Mouse (Mus musculus) stomach, embryonic 15.5 days (tissue): ENCODE results near the gene Ttll13. TPM values are rescaled to one million over a fixed set of nuclear protein-coding genes. Genes with fewer than 3 reads are reported as not detected.

ENCODE experiments used
- ATAC-seq: fragments of 200-750 bp; cut with Nextera tagmentation; 2 replicates; pipeline ENCODE4 v1.8.0; 2017; ENCODE audit warnings: low read depth, moderate number of reproducible peaks, moderate TSS enrichment; ENCODE audit not compliant: insufficient read depth, low FRiP score
- H3K27ac ChIP-seq: fragments of 300-500 bp; sonication (generic); 2 replicates; pipeline ENCODE4 v1.5.1; 2015; ENCODE audit warnings: mild to moderate bottlenecking, inconsistent platforms
- H3K27me3 ChIP-seq: fragments of 300-500 bp; sonication (generic); replicated peaks from 2 replicates; pipeline ENCODE4 v1.6.1; 2015; ENCODE audit warnings: inconsistent platforms
- H3K36me3 ChIP-seq: fragments of 300-500 bp; sonication (generic); 2 replicates; pipeline ENCODE4 v1.6.1; 2015; ENCODE audit warnings: inconsistent platforms
- H3K4me1 ChIP-seq: fragments of 300-500 bp; sonication (generic); 2 replicates; pipeline ENCODE4 v1.6.1; 2015; ENCODE audit warnings: inconsistent platforms
- H3K4me2 ChIP-seq: fragments of 300-500 bp; sonication (generic); 2 replicates; pipeline ENCODE4 v1.6.1; 2015; ENCODE audit warnings: mild to moderate bottlenecking, inconsistent platforms
- H3K4me3 ChIP-seq: fragments of 300-500 bp; sonication (generic); replicated peaks from 2 replicates; pipeline ENCODE4 v1.5.1; 2015; ENCODE audit warnings: inconsistent platforms
- H3K9ac ChIP-seq: fragments of 300-500 bp; sonication (generic); 2 replicates; pipeline ENCODE4 v1.6.1; 2015; ENCODE audit warnings: inconsistent platforms
- H3K9me3 ChIP-seq: fragments of 300-500 bp; sonication (generic); 2 replicates; pipeline ENCODE4 v1.6.1; 2016; ENCODE audit warnings: inconsistent platforms
- WGBS: fragments of 180-500 bp; shearing (Covaris S2); methylation state at CpG from one replicate; pipeline ENCODE4 v1.1.7; 2015; 5-methylcytosine and 5-hydroxymethylcytosine counted together
- polyA plus RNA-seq: library from polyadenylated mRNA; unstranded; fragments of >200 nt; fragmentation: Nextera tagmentation; extraction: Ambion mirVana; gene quantifications from 2 replicates; pipeline ENCODE4 v1.2.1, GENCODE M21; 2015

Gene Ttll13
- polyA plus RNA-seq, 1 experiment from 2014 or later = 1.1 TPM

DNA sequence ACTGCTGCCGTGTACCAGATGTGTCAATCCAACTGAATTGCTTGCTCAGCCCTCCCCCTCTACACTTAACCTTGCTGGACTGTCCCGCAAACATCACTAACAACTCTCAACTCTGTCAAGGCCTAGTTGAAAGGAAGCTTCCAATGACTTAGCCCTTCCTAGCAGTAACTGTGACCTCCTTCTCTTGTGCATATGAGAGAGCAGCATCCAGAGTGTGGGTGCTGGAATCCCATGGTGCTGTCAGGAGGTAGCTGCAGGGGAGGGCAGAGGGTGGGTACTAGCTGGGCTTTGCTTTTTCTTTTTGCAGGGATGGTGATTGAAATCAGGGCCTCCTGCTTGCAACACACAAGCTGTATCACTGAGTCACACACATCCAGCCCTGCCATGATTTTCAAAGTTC lies 27.3 kb downstream of the Ttll13 start:
- H3K9me3 ChIP-seq = no peaks in the 10 kb centered on the region
- no peak overlapping the region for H3K27ac ChIP-seq
- no peak overlapping the region for H3K4me2 ChIP-seq
- WGBS = 88% methylated on average over 2 of the region's 2 CpGs
- no peak for ATAC-seq
- no peak overlapping the region for H3K9ac ChIP-seq
- no peaks in the 10 kb centered on the region; the same call in 1 of the 2 replicates for H3K4me1 ChIP-seq
- peaks cover 32% of the 10 kb centered on the region for H3K36me3 ChIP-seq
- no peaks in the 10 kb centered on the region for H3K27me3 ChIP-seq
- no peak overlapping the region for H3K4me3 ChIP-seq

DNA sequence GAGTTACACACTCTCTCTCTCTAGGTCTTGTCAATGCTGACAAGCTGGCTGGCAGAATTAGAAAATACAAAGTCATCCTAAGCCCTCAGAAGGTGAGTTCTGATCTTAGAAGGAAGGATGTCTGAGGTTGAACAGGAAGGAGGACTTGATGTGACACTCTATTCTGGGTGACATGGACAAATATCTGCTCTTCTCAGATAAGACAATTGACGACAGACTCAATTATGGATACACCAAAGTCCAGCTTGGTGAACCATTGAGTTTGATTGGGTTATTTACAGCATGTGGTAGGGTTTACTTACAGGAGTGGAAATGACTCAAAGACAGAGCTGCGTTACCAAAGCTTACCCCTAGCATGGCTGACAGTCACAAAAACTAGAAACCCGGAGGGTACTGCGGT lies 30.2 kb downstream of the Ttll13 start:
- WGBS = 91% methylated on average over 4 of the region's 4 CpGs
- no peaks in the 10 kb centered on the region for H3K4me1 ChIP-seq
- H3K9ac ChIP-seq = no peak overlapping the region
- no peaks in the 10 kb centered on the region for H3K27me3 ChIP-seq
- no peak overlapping the region for H3K4me2 ChIP-seq
- H3K27ac ChIP-seq = no peak overlapping the region
- ATAC-seq = no peak
- H3K36me3 ChIP-seq = peaks cover 37% of the 10 kb centered on the region
- no peaks in the 10 kb centered on the region for H3K9me3 ChIP-seq
- H3K4me3 ChIP-seq = no peak overlapping the region

GRCm38 (mm10) chr7:80280032-80280431 lies 33.9 kb downstream of the Ttll13 start:
- H3K4me1 ChIP-seq = no peaks in the 10 kb centered on the region
- peaks cover 31% of the 10 kb centered on the region for H3K36me3 ChIP-seq
- H3K9ac ChIP-seq = no peak overlapping the region
- H3K4me3 ChIP-seq = no peak overlapping the region
- no peaks in the 10 kb centered on the region for H3K27me3 ChIP-seq
- 81% methylated on average over 10 of the region's 10 CpGs for WGBS
- no peak overlapping the region for H3K4me2 ChIP-seq
- no peaks in the 10 kb centered on the region for H3K9me3 ChIP-seq
- no peak overlapping the region for H3K27ac ChIP-seq
- no peak for ATAC-seq

- ATAC-seq = no peak
- no peak overlapping the region for H3K4me3 ChIP-seq
- no peak overlapping the region for H3K27ac ChIP-seq
- H3K27me3 ChIP-seq = no peaks in the 10 kb centered on the region
- no peak overlapping the region for H3K9ac ChIP-seq
- H3K36me3 ChIP-seq = peaks cover 32% of the 10 kb centered on the region
- no peak overlapping the region for H3K4me2 ChIP-seq
- 84% methylated on average over 2 of the region's 2 CpGs for WGBS
- no peaks in the 10 kb centered on the region for H3K9me3 ChIP-seq
- no peaks in the 10 kb centered on the region for H3K4me1 ChIP-seq
Observed at GRCm38 (mm10) chr7:80280998-80281397, 34.8 kb downstream of the Ttll13 start.

- ATAC-seq = no peak
- 83% methylated on average over 3 of the region's 3 CpGs for WGBS
Observed at GRCm38 (mm10) chr7:80281646-80282045, 35.5 kb downstream of the Ttll13 start.

DNA sequence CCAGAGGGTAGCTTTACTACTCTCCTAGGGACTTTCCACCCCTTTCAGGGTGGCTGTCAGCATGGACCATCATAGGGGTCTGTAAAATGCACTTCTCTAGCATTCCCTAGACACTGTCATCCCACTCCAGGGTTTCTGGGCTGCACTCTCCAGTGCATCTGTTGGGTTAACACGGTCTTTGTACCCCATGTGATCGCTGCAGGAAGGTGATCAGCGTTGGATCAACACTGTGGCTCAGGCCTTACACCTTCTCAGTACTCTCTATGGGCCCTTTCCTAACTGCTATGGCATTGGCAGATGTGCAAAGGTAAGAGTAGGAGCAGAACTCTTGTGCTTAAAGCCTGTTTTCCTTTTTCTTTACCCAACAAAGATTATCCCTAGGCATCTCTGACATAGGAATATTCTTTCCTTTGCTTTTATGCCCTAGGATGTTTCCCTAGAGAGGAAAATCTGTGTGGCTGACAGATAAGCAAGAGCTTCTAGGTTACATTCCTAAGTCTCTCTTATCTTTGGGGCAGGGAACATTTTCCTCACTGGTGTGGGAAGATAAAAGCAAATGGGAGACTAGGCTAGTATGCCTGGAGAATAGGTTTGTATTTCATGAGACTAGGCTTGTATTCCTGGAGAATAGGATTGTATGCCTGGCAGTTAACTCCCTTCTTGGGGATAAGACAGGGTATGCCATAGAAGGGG lies 37.2 kb downstream of the Ttll13 start:
- Histone ChIP-seq H3K4me3 (no peak overlapping the region), H3K27ac (no peak overlapping the region), H3K9ac (no peak overlapping the region), H3K4me2 (no peak overlapping the region), H3K27me3 (no peaks in the 10 kb centered on the region), H3K4me1 (no peaks in the 10 kb centered on the region), H3K36me3 (peaks cover 29% of the 10 kb centered on the region), H3K9me3 (no peaks in the 10 kb centered on the region)
- WGBS = 82% methylated on average over 3 of the region's 3 CpGs
- no peak for ATAC-seq

More at GRCm38 (mm10) chr7:80281646-80282045, 35.5 kb downstream of the Ttll13 start:
- H3K27me3 ChIP-seq = no peaks in the 10 kb centered on the region
- peaks cover 32% of the 10 kb centered on the region for H3K36me3 ChIP-seq
- no peak overlapping the region for H3K27ac ChIP-seq
- H3K9me3 ChIP-seq = no peaks in the 10 kb centered on the region
- H3K4me3 ChIP-seq = no peak overlapping the region
- no peaks in the 10 kb centered on the region for H3K4me1 ChIP-seq
- no peak overlapping the region for H3K9ac ChIP-seq
- H3K4me2 ChIP-seq = no peak overlapping the region

GRCm38 (mm10) chr7:80284391-80284790 lies 38.2 kb downstream of the Ttll13 start:
- Histone ChIP-seq H3K4me3 (no peak overlapping the region), H3K9me3 (no peaks in the 10 kb centered on the region), H3K9ac (no peak overlapping the region), H3K27me3 (no peaks in the 10 kb centered on the region), H3K27ac (no peak overlapping the region), H3K36me3 (peaks cover 29% of the 10 kb centered on the region), H3K4me2 (no peak overlapping the region), H3K4me1 (no peaks in the 10 kb centered on the region)
- 90% methylated on average over 5 of the region's 5 CpGs for WGBS
- no peak for ATAC-seq

- H3K27ac ChIP-seq = no peak overlapping the region
- H3K4me1 ChIP-seq = no peaks in the 10 kb centered on the region
- no peak overlapping the region for H3K4me2 ChIP-seq
- WGBS = 91% methylated on average over 6 of the region's 6 CpGs
- no peak overlapping the region for H3K4me3 ChIP-seq
- peaks cover 25% of the 10 kb centered on the region for H3K36me3 ChIP-seq
- H3K9me3 ChIP-seq = no peaks in the 10 kb centered on the region
- H3K9ac ChIP-seq = no peak overlapping the region
- no peak for ATAC-seq
- no peaks in the 10 kb centered on the region for H3K27me3 ChIP-seq
Observed at GRCm38 (mm10) chr7:80285725-80286124, 39.5 kb downstream of the Ttll13 start.

- H3K36me3 ChIP-seq = peaks cover 24% of the 10 kb centered on the region
- H3K4me1 ChIP-seq = no peaks in the 10 kb centered on the region
- no peak overlapping the region for H3K4me3 ChIP-seq
- H3K9ac ChIP-seq = no peak overlapping the region
- H3K27ac ChIP-seq = no peak overlapping the region
- no peaks in the 10 kb centered on the region for H3K9me3 ChIP-seq
- no peak overlapping the region for H3K4me2 ChIP-seq
- H3K27me3 ChIP-seq = no peaks in the 10 kb centered on the region
- no peak for ATAC-seq
- 73% methylated on average over 10 of the region's 10 CpGs for WGBS
Observed at GRCm38 (mm10) chr7:80287736-80288135, 41.6 kb downstream of the Ttll13 start.

- Histone ChIP-seq H3K27ac (peak within 1 kb of the TSS; percentile 87), H3K36me3 (0 out of 2 replicates have a peak, but pooled peaks cover 3% of the 10 kb centered on the region)
- WGBS = under 1% methylated on average over 52 of the region's 52 CpGs
Observed at GRCm38 (mm10) chr7:80294062-80294763, 48.0 kb downstream of the Ttll13 start, which contains the start of gene Prc1. TSS of gene Prc1 (plus strand) at chr7:80294450.

GRCm38 (mm10) chr7:80294764-80295648 lies 48.8 kb downstream of the Ttll13 start:
- Histone ChIP-seq H3K36me3 (0 out of 2 replicates have a peak, but pooled peaks cover 3% of the 10 kb centered on the region), H3K27ac (peak overlapping the region; percentile 87), H3K4me2 (peak overlapping the region; percentile 78), H3K4me3 (peak overlapping the region; percentile 87), H3K4me1 (0 out of 2 replicates have a peak, but pooled peaks cover 12% of the 10 kb centered on the region), H3K9ac (peak overlapping the region; percentile 78), H3K27me3 (no peaks in the 10 kb centered on the region), H3K9me3 (no peaks in the 10 kb centered on the region)
- ATAC-seq = peak; percentile 44
- WGBS = 7% methylated on average over 37 of the region's 37 CpGs

More at GRCm38 (mm10) chr7:80294062-80294763, 48.0 kb downstream of the Ttll13 start, which contains the start of gene Prc1:
- peak; percentile 99 for ATAC-seq
- 0 out of 2 replicates have a peak, but pooled peaks cover 12% of the 10 kb centered on the region for H3K4me1 ChIP-seq
- peak within 1 kb of the TSS; percentile 78 for H3K4me2 ChIP-seq
- H3K27me3 ChIP-seq = no peaks in the 10 kb centered on the region
- H3K9me3 ChIP-seq = no peaks in the 10 kb centered on the region
- H3K9ac ChIP-seq = peak within 1 kb of the TSS; percentile 78
- H3K4me3 ChIP-seq = peak within 1 kb of the TSS; percentile 87
